8 mouse cellular contexts compared by ENCODE assay signal in genomic region chr7:67803857-67804215, GRCm38 (mm10). TPM values are rescaled to one million over a fixed set of nuclear protein-coding genes. Genes with fewer than 3 reads are reported as not detected.
DNase-seq lines count a peak whose midpoint lies in the region; ATAC-seq and TF ChIP-seq lines count a peak whose summit lies in the region.

No protein-coding gene starts in this region.

- H3K9ac ChIP-seq in embryonic facial prominence, embryonic 14.5 days (ENCODE audit: low read depth, low read length), result peak overlapping the region; percentile 45
- peak overlapping the region; percentile 38 for H3K9ac ChIP-seq in intestine, embryonic 14.5 days (ENCODE audit: low read length)
- peak overlapping the region; percentile 44; the same call in 1 of the 2 replicates for H3K9ac ChIP-seq in midbrain, postnatal 0 days (replicated peaks; ENCODE audit: low read length, poor library complexity, severe bottlenecking)

- H3K36me3 ChIP-seq in embryonic facial prominence, embryonic 14.5 days (ENCODE audit: control insufficient read depth, insufficient read depth, low read length), result no peaks in the 10 kb centered on the region
- H3K36me3 ChIP-seq in intestine, embryonic 14.5 days (ENCODE audit: control insufficient read depth, insufficient read depth, low read length), result no peaks in the 10 kb centered on the region
- no peaks in the 10 kb centered on the region for H3K36me3 ChIP-seq in midbrain, postnatal 0 days (ENCODE audit: insufficient read depth, low read length)

- H3K4me1 ChIP-seq in embryonic facial prominence, embryonic 14.5 days (ENCODE audit: control insufficient read depth, insufficient read depth, low read length), result 0 out of 2 replicates have a peak, but pooled peaks cover 7% of the 10 kb centered on the region
- H3K4me1 ChIP-seq in intestine, embryonic 14.5 days (replicated peaks; ENCODE audit: control insufficient read depth, insufficient read depth, low read length), result no peaks in the 10 kb centered on the region; the same call in 1 of the 2 replicates
- H3K4me1 ChIP-seq in midbrain, postnatal 0 days (ENCODE audit: insufficient read depth, low read length), result 0 out of 2 replicates have a peak, but pooled peaks cover 8% of the 10 kb centered on the region

- ATAC-seq in embryonic facial prominence, embryonic 14.5 days (ENCODE audit: low read depth), result no peak; the same call in 1 of the 2 replicates
- ATAC-seq in intestine, embryonic 14.5 days (replicated peaks; ENCODE audit: low FRiP score, low TSS enrichment, low read depth), result peak; percentile 50; the same call in 1 of the 2 replicates
- ATAC-seq in midbrain, postnatal 0 days (ENCODE audit: low FRiP score), result peak; percentile 44
- ATAC-seq in granulocyte monocyte progenitor cell, adult 5-6 weeks (replicated peaks; ENCODE audit: poor library complexity, severe bottlenecking), result no peak

- peak overlapping the region; percentile 44 for H3K4me3 ChIP-seq in layer of hippocampus, adult 2 months
- H3K4me3 ChIP-seq in embryonic facial prominence, embryonic 14.5 days (ENCODE audit: low read depth, low read length), result peak overlapping the region; percentile 40
- H3K4me3 ChIP-seq in intestine, embryonic 14.5 days (ENCODE audit: low read depth, low read length), result peak overlapping the region; percentile 25
- peak overlapping the region; percentile 31 for H3K4me3 ChIP-seq in midbrain, postnatal 0 days (ENCODE audit: low read depth, low read length)

- H3K4me2 ChIP-seq in embryonic facial prominence, embryonic 14.5 days (ENCODE audit: low read depth, low read length), result peak overlapping the region; percentile 71
- H3K4me2 ChIP-seq in intestine, embryonic 14.5 days (ENCODE audit: low read length), result peak overlapping the region; percentile 61
- peak overlapping the region; percentile 72 for H3K4me2 ChIP-seq in midbrain, postnatal 0 days (ENCODE audit: low read depth, low read length, poor library complexity, severe bottlenecking)

- no peaks in the 10 kb centered on the region for H3K9me3 ChIP-seq in embryonic facial prominence, embryonic 14.5 days (ENCODE audit: control insufficient read depth, low read length)
- no peaks in the 10 kb centered on the region for H3K9me3 ChIP-seq in intestine, embryonic 14.5 days (ENCODE audit: control insufficient read depth, low read length)
- no peaks in the 10 kb centered on the region for H3K9me3 ChIP-seq in midbrain, postnatal 0 days (ENCODE audit: low read length)

- no peak for TF ChIP-seq CTCF in layer of hippocampus, adult 2 months (conservative IDR thresholded peaks at IDR 0.05)
- TF ChIP-seq CTCF in midbrain, postnatal 0 days (IDR thresholded peaks at IDR 0.05), result no peak

- WGBS in embryonic facial prominence, embryonic 14.5 days, result 9% methylated on average over 12 of the region's 13 CpGs
- 19% methylated on average over 11 of the region's 13 CpGs for WGBS in intestine, embryonic 14.5 days
- WGBS in midbrain, postnatal 0 days, result 14% methylated on average over 12 of the region's 13 CpGs

- H3K27me3 ChIP-seq in embryonic facial prominence, embryonic 14.5 days (replicated peaks; ENCODE audit: control insufficient read depth, insufficient read depth, low read length), result no peaks in the 10 kb centered on the region
- H3K27me3 ChIP-seq in intestine, embryonic 14.5 days (replicated peaks; ENCODE audit: control insufficient read depth, insufficient read depth, low read length), result no peaks in the 10 kb centered on the region
- H3K27me3 ChIP-seq in midbrain, postnatal 0 days (ENCODE audit: insufficient read depth, low read length), result no peaks in the 10 kb centered on the region

- DNase-seq in layer of hippocampus, adult 2 months (ENCODE audit: low spot score in 2 of 2), result no peak
- no peak for DNase-seq in layer of hippocampus, postnatal 10 days (ENCODE audit: low spot score in 2 of 2)
- no peak for DNase-seq in embryonic facial prominence, embryonic 14.5 days (ENCODE audit: low spot score)
- DNase-seq in intestine, embryonic 14.5 days (ENCODE audit: low spot score), result no peak
- DNase-seq in midbrain, postnatal 0 days (ENCODE audit: low spot score), result no peak
- DNase-seq in MN1 (ENCODE audit: low spot score), result no peak
- DNase-seq in right cerebral cortex, postnatal 25 days, result no peak

- peak overlapping the region; percentile 50; the same call in 1 of the 2 replicates for H3K27ac ChIP-seq in layer of hippocampus, adult 2 months
- no peak overlapping the region for H3K27ac ChIP-seq in embryonic facial prominence, embryonic 14.5 days (replicated peaks; ENCODE audit: low read depth, low read length)
- H3K27ac ChIP-seq in intestine, embryonic 14.5 days (ENCODE audit: low read depth), result no peak overlapping the region
- no peak overlapping the region for H3K27ac ChIP-seq in midbrain, postnatal 0 days (ENCODE audit: low read depth, low read length)

RNA-seq across cellular contexts. Expression of gene Synm, which starts 44.3 kb away (rescaled TPM):
- total RNA-seq in layer of hippocampus, adult 2 months (2021), result 10 to 100 TPM; 18.7 to 22.2 TPM
- total RNA-seq in layer of hippocampus, postnatal 10 days (2021), result 10 to 100 TPM; 26.8 to 29.4 TPM
- 2.2 and 2.4 TPM in 2 replicates for polyA plus RNA-seq in embryonic facial prominence, embryonic 14.5 days (2014; fragmentation: Nextera tagmentation; extraction: Ambion mirVana)
- 2.3 and 2.4 TPM in 2 replicates for polyA plus RNA-seq in intestine, embryonic 14.5 days (2014; fragmentation: Nextera tagmentation; extraction: Ambion mirVana)
- total RNA-seq in midbrain, postnatal 0 days (2014; rRNA removed), result 6.0 and 11.6 TPM in 2 replicates
- 4.2 and 4.7 TPM in 2 replicates for polyA plus RNA-seq in midbrain, postnatal 0 days (2015; fragmentation: Nextera tagmentation; extraction: Ambion mirVana)
- total RNA-seq in granulocyte monocyte progenitor cell, adult 5-6 weeks (2014; fragmentation: Nextera tagmentation), result not detected in 2 replicates
- total RNA-seq in granulocyte monocyte progenitor cell, adult 5-6 weeks (2017), result 0.15 TPM in 1 of 2 replicates, not detected in the other

Comparison
In these comparisons a context has a peak if more than half of its experiments do, and no peak if none do; other contexts are left out.
1. ATAC-seq: peak in intestine, embryonic 14.5 days (single experiment) and midbrain, postnatal 0 days (single experiment); none in embryonic facial prominence, embryonic 14.5 days (single experiment) and granulocyte monocyte progenitor cell, adult 5-6 weeks (single experiment).
2. Peak in every context shown above with its lines, with median percentiles within 50 percentile points of each other: H3K4me3 ChIP-seq, H3K4me2 ChIP-seq and H3K9ac ChIP-seq.